Mouse (Mus musculus) spleen, postnatal 4 days (tissue): Measurements from ENCODE around the gene Tenm4.

Experiments used
- DNase-seq, 2 experiments: peaks; one replicate each; pipeline ENCODE4 v3.0.0; 2022; ENCODE audit warnings: low spot score in 2 of 2

Tenm4 gene

DNA sequence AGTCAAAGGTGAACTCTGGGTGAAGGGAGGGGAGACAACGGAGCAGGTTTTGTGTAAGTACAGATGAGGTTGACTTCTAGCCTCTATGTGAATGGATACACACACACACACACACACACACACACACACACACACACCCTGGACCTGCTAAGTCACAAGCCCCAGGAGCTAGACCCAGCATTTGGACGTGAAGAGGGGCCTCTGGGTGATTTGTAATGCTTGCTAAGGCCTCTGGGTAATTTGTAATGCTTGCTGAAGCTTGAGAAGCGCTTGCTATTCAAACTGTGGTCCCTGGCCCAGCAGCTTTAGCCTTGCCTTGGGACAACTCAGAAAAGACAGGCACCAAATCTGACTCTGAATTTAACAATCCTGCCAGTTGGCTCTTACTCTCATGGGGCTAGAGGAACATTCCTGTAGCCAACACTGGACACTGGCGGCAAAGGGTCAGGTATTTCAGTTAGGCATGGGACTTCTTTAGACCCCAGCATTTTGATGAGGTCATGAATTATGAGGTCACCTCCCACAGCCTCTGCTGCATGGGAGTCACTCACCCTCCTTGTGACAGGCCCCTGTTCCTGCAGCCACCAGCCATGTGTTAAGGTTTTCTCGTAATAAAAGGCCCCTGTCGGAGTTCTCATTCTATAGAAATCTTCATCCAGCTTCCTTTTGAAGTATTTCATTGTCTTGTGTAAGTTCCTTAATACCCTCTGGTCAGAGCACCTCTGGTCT is 237.3 kb downstream of the Tenm4 start:
- no peak for DNase-seq

DNA sequence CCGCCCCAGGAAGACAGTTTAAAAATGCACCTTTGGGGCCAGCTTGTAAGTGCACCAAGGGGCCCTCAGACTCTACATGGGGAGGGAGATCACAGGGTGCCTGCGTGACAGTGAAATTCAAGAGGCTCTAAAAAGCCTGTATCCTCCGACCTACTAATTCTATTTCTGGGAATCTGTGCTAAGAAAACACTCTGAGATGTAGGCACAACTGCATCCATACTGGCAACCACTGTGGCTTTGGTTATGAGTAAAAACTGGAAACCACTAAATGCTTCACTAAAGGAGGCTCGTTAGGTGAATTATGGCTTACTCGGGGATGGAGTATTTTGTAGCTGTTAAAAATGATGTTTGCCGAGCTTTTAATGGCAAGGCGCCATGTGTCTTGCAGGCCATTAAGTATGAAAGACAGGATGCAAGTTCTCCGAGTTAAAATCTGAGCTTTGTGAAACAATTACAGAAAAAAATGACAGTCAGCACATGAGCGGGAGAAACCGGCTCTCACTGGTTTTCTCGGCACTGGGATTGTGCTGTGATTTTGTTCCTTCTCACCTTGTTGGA is 238.4 kb downstream of the Tenm4 start:
- DNase-seq, result no peak

DNA sequence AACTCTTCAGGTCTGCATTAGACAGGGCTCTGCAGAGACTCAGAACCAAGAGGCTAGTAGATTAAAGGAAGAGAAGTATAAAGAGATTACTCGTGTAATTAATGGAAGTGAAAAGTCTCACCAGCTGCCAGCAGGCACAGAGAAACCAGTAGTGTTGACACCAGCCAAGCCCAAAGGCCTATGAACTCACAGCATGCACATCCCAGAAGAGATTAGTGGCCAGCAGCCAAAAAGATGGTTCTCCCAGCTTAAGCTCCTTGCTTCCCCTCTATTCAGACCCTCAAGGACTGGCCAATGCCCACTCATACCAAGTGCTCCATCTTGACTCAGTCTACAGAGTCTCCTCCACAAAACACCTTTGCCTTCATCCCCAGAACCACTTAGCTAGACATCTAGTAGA is 242.8 kb downstream of the Tenm4 start:
- no peak for DNase-seq

DNA sequence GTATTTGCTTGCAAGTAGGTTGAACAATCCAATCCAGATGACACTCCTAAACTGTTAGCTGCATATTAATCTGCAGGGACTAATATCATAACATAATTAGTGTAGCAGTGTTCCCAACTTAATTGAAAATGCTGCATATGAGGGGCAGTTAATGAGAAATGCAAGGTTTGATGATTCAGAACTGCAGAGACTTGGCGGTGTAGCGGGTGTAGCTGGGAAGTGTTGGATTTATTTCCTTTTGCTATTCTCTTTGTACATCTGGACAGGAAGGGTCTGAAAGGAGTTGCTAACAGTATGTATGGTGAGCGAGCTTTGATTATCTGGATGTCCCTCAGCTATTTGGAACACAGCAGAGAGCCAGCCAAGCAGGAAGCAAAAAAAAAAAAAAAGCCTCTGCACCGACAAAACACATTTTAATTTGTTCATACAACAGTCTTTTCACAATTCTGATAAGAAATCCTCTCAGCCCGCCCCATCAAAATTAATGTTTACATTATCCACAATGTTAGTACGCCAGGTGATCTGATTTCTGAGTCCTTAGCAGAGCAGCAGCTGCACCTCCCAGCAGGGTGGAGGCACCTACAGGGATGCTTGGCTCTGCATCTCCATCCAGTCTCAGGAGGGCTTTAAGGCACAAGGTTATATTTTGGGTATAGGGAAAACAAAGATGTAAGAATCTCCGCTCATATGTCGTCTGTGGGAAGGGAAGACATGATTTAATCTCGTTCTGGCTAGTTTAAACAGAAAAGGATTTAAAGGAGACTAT is 243.4 kb downstream of the Tenm4 start:
- DNase-seq, result no peak

DNA sequence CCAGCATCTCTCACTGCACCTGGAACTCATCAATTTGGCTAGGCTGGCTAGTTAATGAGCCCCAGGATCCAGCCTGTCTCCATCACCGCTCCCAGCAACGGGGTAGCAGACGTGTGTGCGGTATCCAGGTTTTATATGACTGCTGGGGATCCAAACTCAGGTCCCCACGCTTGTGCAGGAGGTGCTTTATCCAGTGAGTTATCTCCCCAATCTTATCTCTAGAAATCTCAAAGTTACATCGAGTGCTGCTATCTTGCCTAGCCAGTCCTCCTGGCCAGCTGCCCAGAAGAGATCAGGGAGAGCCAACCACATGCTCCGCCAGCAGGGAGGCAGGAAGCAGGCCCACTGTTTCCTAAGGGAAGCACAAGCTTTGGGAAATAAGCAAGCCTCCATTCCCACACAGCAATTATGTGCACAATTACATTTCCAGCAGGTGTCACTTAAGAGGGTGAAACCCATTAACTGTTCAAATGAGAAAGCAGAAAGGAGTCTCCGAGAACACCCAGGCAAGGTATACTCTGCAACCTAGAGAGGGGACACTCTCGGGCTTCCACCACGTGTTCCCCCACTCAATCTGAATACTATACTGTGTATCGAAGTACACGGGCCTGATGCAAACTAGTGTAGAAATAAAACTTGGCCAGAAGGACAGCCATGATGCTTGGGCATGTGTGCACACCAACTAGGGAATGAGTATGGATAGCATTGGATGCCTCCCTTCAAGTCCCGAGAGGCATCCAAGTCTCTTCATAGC is 246.4 kb downstream of the Tenm4 start:
- DNase-seq, result no peak

DNA sequence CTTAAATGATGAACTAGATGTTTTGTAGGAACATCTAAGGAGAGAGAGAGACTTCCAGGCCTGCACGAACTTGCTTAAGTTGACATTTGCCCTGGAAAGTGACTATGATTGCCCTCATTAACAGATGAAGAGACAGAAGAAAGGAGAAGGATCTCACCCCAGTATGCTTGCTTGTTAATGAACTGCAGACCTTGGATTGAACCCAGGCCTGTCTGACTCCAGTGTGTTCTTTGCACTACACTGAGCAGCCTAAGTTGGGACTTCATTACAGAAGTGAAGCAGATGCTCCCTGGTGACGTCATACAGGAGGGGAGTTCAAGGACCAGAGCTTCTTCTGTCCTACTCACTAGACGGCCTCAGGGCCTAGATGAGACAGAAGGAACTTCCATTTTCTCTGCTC is 247.1 kb downstream of the Tenm4 start:
- DNase-seq, result no peak

DNA sequence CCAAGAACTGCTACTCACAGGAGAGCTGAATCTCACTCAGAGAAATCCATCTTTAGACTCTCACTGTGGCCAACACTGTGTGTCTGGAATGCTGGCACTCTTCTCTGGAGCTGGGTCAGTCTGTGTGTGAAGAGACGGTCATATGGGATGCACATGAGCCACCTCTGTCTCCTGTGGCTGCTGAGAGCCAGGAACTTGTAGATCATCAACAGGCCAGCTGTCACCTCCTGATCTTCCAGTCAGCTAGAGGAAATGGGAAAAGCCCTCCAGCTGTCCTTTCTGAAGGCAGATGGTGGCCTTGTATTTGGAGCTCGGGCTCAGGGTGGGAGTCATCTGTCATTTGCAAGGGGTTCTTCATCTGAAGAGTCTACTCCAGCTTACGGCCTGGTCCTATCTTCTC is 249.0 kb downstream of the Tenm4 start:
- DNase-seq, result no peak

DNA sequence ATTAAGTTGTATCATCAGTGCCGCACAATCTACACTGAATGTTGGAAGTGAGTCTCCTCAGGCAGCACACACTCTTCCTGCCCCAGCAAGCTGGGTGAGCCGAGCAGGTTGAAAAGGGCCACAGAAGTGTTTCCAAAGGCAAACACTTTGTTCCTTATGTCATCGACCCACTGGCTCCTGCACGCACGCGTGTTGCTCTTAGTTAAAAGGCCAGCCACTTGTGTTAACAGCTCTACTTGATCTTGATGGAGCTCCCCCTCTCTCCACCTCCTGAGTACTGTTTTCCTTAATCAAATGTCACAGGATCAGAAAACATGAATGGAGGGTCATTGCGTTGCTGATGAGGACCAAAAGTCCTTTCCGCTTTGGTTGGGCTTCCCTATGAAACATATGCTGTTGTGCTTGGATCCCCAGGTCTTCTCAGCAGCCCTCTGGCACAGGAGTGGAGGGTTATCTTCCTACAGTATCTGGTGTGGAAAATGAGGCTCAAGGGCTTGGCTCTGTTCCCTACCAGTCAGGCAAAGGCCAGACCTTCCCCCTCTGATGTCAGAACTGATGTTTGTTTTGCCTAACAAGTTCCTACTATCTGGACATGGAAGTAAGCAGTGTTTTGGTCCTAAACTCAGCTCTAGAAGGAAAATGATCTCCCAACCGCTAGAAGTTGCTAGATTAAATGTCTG is 250.0 kb downstream of the Tenm4 start:
- DNase-seq, result no peak

DNA sequence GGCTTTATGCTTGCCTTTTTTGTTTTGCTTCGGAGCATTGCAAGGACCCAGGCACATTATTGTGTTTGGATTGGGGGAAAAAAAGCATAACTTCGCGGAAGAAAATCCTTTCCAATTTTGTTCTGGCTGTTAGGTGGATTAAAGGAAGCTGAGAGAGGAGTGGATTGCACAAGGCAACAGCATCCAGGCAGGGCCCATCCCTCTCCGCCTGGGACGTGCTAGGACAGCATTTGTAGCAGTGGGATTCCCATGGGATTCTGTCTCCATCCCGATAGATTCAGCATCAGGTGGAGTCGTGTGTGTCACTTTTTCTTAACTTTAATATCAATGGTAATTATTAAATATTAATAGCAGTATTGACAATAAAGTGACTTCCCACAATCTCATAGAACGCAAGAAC is 255.9 kb downstream of the Tenm4 start:
- DNase-seq, result no peak

DNA sequence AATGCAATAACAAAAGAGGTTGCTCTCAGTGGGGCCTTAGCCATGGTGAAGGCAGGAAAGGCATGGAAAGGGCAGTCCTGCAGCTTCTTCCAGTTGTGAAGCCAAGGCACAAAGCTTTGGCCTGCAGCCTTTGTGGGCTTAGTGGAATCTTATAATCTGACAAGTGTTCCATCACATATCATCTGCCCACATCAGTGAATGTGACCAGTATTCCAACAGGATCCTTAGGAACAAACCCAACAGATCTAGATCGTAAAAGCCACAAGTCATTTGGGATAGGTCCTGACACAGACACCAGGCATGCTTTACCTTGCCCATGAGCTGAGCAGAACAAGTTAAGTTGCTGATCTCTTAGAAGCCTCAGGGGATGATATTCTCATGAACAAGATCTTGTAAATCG is 262.3 kb downstream of the Tenm4 start:
- no peak for DNase-seq

DNA sequence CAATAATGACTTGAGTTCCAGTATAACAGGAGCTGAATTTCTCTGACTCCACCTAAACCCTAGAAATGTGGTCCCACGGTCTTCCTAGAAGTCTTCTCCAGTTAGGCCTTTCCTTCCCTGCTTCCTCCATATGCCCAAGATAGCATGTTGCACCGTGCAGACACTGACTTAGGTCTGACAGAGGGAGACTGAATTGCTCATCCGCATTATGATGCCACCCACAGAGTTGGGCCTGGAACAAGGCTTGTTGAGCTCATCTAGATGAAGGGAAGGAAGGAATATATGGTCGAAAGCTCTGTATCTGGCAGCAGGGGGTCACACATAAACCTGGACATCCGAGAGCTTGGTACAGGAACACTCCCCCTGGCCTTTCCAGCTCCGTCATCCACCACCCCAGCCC is 267.3 kb downstream of the Tenm4 start:
- no peak for DNase-seq

DNA sequence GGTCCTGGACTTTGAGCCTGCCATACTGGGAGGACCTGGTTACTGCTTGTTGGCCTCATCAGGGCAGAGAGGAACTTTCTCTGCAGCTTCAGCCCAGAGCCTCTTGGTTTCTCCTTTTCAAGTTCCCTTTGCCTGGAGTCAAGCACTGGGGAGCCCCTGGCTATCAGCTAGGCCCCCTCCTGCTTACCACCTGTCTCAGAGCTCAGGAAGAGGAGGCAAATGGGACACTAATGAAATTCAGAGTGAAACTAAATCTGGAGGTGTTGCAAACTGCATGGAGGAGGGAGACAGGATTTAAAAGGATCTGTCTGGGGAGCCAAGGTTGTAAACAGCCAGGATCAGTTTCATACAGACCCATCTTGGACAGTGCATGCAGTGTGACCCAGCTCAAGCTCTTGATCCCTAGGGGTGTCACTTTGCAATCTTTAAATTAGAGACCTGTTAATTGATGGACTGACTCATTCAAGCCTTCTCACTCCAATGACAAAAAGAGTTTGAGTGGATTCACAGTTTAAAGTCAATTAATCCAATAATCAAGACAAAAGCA is 269.2 kb downstream of the Tenm4 start:
- DNase-seq, result no peak

DNA sequence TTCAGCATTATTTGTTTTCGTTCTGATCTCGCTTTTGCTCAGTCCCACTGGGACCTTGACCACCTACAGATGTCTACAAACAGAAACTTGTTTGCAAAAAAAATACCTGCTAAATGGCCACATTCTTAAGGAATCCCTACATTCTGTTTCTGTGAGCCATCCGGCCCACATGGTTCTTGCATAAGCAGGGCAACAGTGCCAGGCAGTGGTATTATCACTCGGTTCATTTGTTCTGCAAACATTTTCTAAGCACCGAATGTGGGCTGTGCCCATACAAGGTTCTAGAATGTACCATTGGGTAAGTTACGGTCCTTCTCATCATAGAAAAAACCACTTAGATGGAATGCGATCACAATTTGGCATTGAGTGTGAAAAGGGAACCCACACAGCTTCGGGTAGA is 274.7 kb downstream of the Tenm4 start:
- DNase-seq, result no peak

DNA sequence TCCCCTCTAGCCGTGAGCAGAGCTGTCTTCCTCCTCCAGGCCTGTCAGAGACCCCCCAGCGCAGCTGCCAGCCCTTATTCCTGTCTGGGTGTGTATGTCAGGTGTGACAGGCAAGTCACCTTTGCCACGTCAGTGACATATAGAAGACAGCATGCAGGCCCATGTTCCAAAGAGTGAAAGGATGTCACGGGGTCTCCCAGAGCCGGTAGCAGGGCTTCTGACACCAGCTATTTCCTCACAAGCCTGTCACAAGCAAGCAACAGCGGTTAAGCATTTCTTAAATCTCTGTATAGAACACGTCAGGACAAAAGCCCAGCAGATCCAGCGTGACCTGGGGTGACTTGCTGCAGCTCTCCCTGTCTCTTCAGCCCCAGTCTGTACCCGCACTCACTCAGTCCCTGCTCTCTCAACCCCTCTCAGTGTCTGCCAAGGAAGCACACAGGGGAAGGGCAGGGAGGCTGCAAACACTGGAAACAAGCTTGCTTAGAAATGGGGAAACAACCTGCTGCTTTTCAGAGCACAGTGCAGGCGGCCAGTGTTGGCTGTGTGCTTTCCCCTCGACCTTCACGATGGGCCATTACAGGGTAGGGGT is 276.9 kb downstream of the Tenm4 start:
- DNase-seq, result no peak

DNA sequence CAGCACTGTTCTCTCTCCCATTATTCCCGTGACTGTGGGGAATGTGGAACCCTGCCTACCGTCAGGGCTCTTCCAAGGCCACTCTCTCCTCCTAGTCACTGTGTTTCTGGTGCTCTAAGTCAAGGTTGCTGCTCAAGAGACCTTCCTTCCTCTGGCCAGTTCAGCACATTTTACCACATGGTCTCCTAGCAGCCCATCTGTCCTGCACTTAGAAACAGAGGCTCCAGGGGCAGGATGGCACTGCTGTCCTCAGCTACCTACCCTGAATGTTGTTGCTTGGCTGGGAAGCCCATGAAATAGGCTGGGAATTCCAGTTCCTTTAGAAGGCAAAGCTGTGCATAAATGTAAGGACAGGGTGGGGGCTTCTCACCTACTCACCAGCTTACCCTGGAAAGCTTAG is 284.9 kb downstream of the Tenm4 start:
- no peak for DNase-seq

DNA sequence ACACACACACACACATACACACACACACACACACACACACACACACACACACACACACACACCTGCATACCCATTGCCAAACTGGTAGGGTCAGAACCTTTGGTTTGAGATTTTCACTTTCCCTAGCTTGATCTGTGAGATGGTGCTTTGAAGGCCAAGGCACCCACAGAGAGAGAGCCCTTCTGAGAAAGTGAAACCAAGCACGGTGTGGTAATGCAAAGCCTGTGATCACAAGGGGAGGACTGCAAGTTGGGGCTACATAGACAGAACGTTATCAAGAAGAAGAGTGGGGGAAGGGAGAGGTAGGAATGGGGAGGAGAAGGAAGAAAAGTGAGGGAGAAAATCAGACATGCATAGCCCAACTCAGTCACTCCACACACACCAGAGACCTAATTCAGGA is 285.6 kb downstream of the Tenm4 start:
- no peak for DNase-seq

DNA sequence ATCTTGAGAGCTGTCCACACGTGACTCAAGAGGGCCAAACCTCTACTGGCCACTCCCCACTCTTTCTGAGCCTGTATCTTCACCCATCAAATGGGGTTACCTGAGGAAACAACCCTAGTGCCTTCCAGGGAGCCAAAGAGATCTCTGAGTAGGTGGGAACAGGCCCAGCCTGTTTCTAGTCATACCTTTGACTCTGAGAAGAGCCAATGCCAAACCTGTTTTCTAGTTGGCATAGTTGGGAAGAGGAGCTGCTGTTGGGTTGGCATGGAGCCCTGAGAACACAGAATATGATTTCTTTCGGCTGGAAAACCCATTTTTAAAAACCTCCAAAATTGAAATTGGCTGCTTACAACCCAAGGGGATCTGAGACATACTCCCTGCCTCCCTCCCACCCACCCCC is 286.8 kb downstream of the Tenm4 start:
- no peak for DNase-seq

DNA sequence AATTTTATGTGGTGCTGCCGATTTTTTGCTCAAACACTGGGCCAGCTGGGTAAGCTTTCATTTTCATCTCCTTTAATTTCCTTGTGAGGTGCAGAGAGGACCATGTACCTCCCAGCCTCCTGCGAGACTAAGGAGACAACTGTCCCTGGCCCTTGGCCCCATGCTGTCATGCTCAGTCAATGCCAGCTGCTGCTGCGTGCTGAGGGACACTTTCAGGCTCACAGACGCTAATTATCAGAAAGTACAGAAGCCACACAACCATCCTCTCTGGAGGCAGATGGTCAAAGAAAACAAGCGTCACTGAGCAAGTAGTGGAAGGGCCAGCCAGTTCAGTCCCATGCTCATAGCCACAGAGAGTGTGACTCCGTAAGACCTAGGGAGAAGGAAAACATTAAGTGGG is 287.9 kb downstream of the Tenm4 start:
- DNase-seq, result no peak

DNA sequence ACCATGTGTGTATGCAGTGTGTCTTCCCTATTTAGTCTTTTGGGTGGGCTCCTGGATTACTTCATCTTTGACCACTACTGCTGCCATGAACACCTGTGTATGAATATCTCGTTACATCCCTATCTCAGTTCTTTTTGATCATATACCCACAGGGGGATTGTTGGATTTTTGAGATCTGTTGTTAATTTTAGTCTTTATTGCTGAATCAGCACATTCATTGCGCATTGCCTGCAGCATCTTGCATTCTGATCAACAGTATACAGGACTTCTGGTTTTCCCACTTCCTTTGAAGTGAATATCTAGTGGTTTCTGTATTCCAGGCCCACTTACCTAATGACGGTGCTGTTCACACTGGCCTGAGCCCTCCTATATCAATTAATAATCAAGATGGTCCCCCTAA is 295.7 kb downstream of the Tenm4 start:
- DNase-seq, result no peak

DNA sequence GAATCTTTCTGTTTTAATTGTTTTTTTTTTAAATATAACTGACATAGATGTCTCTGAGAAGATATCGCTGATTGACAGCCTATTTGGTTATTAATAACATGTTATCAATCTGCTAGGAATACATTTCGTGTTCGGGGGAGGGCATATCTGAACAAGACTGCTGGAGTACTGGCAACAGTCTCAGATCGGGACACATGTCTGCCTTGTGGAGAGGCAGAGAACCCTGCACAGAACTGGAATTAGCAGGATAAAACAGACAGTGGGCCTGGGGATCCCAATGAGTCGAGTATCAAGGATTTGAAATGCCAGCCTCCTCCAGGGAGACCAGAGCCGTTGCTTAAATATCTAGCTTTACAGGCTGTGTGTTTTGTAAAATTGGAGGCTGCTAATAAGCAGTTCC is 299.8 kb downstream of the Tenm4 start:
- DNase-seq, result no peak

DNA sequence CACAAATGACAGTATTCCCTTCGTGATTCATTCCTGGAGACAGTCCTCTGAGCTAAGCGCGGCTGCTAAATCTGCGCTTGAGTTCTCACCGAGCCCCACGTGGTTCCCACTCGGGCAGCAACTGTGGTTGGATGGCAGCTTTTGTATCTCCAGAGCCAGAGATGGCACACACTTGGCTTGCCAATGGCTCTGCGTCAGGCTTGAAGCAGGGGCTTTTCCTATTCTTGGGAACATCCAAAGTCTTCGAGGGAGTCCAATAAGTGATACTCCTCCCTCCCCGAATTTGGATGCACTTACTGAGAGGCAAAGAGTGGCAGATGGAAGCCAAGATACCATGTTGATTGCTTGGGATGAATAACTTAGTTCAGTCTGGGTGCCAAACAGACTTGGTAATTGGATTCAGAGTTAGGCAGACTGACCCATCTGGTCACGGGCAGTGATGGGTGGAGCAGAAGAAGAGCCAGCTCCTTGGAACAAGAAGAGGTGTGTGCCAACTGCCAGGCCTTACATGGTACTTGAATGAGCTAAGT is 303.6 kb downstream of the Tenm4 start:
- no peak for DNase-seq
